Mouse (Mus musculus) heart, embryonic 14.5 days (tissue): ENCODE data around the gene Amdhd1. TPM values are rescaled to one million over a fixed set of nuclear protein-coding genes. Genes with fewer than 3 reads are reported as not detected.

Experiments used
- ATAC-seq: fragments of 200-750 bp; cut with Nextera tagmentation; 2 replicates; pipeline ENCODE4 v1.8.0; 2017; ENCODE audit warnings: low read depth, moderate TSS enrichment; ENCODE audit not compliant: insufficient number of reproducible peaks, insufficient read depth, low FRiP score
- H3K27ac ChIP-seq, 2 experiments: fragments of 200-500 bp in 1 of 2; fragments of 300-500 bp in 1 of 2; sonication (generic) in 1 of 2; replicated peaks in 1 of 2; 2 replicates each; pipeline ENCODE4 v1.5.1; 2012 to 2014; ENCODE audit warnings: low read depth in 2 of 2, low read length in 2 of 2, control low read depth in 1 of 2, mild to moderate bottlenecking in 1 of 2, mixed read lengths in 1 of 2; ENCODE audit not compliant: control insufficient read depth in 1 of 2, insufficient read depth in 1 of 2
- H3K27me3 ChIP-seq: fragments of 300-500 bp; sonication (generic); 2 replicates; pipeline ENCODE4 v1.6.1; 2014; ENCODE audit warnings: mild to moderate bottlenecking, low read length, control low read depth; ENCODE audit not compliant: control insufficient read depth, insufficient read depth
- H3K36me3 ChIP-seq: fragments of 300-500 bp; sonication (generic); 2 replicates; pipeline ENCODE4 v1.6.1; 2014; ENCODE audit warnings: mild to moderate bottlenecking, control low read depth, low read length, mixed read lengths; ENCODE audit not compliant: control insufficient read depth, insufficient read depth
- H3K4me1 ChIP-seq, 2 experiments: fragments of 200-500 bp in 1 of 2; fragments of 300-500 bp in 1 of 2; sonication (generic) in 1 of 2; 2 replicates each; pipeline ENCODE4 v1.6.1; 2012 to 2014; ENCODE audit warnings: low read length in 2 of 2, control low read depth in 1 of 2, mixed read lengths in 1 of 2; ENCODE audit not compliant: control insufficient read depth in 2 of 2, insufficient read depth in 2 of 2
- H3K4me2 ChIP-seq: fragments of 300-500 bp; sonication (generic); 2 replicates; pipeline ENCODE4 v1.6.1; 2014; ENCODE audit warnings: mild to moderate bottlenecking, low read length
- H3K4me3 ChIP-seq, 2 experiments: fragments of 200-500 bp in 1 of 2; fragments of 300-500 bp in 1 of 2; sonication (generic) in 1 of 2; 2 replicates each; pipeline ENCODE4 v1.5.1; 2012 to 2014; ENCODE audit warnings: low read length in 2 of 2, mild to moderate bottlenecking in 2 of 2, control low read depth in 1 of 2, low read depth in 1 of 2, moderate library complexity in 1 of 2; ENCODE audit not compliant: control insufficient read depth in 1 of 2, insufficient read depth in 1 of 2
- H3K9ac ChIP-seq: fragments of 300-500 bp; sonication (generic); 2 replicates; pipeline ENCODE4 v1.6.1; 2014; ENCODE audit warnings: mild to moderate bottlenecking, low read length
- H3K9me3 ChIP-seq: fragments of 300-500 bp; sonication (generic); 2 replicates; pipeline ENCODE4 v1.6.1; 2016; ENCODE audit warnings: low read length, control low read depth; ENCODE audit not compliant: control insufficient read depth
- whole genome bisulfite sequencing: fragments of 180-500 bp; shearing (Covaris S2); extraction: QIAGEN DNeasy Blood & Tissue Kit; methylation state at CpG from one replicate; pipeline ENCODE4 v1.1.7; 2014; 5-methylcytosine and 5-hydroxymethylcytosine counted together
- polyA plus RNA-seq: library from polyadenylated mRNA; unstranded; fragments of >200 nt; fragmentation: Nextera tagmentation; extraction: Ambion mirVana; gene quantifications from 2 replicates; pipeline ENCODE4 v1.2.1, GENCODE M21; 2014

Amdhd1 gene
- polyA plus RNA-seq, 1 experiment from 2014 or later, result 0.14 TPM

DNA sequence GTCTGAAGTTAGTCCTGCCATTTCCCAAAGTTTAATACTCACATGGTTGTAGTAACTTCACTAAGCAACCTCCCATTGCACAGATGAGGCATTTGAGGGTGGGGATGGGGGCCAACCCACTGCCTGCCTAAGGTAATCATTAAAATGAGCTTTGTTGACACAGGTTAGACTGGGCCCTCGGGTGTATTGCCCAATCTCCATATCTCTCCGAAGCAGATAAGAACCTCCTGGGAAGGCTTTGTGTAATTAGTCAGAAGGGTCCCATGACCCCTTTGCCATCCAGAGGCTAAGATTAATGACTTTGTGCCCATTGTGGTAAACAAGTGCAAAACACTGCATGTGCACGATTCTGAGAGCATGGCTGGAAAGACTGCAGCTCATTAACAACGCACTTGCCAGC, 22.1 kb downstream of the Amdhd1 start:
- H3K4me1 ChIP-seq, result no peaks in the 10 kb centered on the region
- no peaks in the 10 kb centered on the region for H3K36me3 ChIP-seq
- H3K4me3 ChIP-seq, result no peak overlapping the region
- no peak overlapping the region for H3K27ac ChIP-seq
- no peak for ATAC-seq
- H3K9ac ChIP-seq, result no peak overlapping the region
- 59% methylated on average over 4 of the region's 4 CpGs for WGBS
- no peaks in the 10 kb centered on the region for H3K9me3 ChIP-seq
- no peak overlapping the region for H3K4me2 ChIP-seq
- no peaks in the 10 kb centered on the region for H3K27me3 ChIP-seq

DNA sequence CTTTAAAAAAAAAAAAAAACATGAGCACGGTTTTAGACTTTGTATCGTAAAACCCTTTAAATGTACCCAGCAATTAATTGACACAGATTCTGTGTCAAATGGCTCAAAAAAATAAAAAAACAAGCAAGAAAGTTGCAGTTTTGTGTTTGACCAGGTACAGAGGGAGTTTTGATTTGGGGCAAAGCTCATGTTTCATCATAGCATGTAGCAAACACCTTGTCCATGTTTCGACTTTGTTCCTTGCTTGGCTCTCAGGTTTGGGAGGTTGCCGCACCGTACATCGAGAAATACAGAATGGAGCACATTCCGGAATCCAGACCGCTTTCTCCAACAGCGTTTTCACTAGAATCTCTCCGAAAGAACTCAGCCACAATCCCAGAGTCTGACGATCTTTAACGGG, 23.9 kb downstream of the Amdhd1 start:
- ATAC-seq, result no peak
- H3K27ac ChIP-seq, result no peak overlapping the region
- 85% methylated on average over 12 of the region's 12 CpGs for WGBS

DNA sequence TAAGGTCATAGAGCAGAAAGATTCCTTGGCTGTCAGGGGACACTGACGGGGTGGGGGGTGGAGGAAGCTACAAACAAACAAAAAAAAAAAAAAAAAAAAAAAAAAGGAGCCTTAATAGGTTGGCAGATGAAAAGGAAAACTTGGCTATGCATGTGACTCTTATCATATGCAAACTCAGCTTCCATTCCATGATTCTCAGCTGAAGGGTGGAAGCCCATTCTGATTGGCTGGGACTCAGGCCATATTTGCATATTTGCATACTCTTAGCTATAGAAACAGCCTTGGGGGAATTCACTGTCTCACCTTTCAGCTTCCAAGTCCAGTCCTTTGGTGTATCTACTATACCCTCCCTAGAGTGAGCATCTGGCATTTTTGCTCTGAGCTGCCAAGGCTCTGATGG, 24.4 kb downstream of the Amdhd1 start:
- no peak for ATAC-seq
- WGBS, result 26% methylated on average over 1 of the region's 1 CpGs

More for the DNA sequence above, 23.9 kb downstream of the Amdhd1 start:
- H3K36me3 ChIP-seq, result no peaks in the 10 kb centered on the region
- no peak overlapping the region for H3K9ac ChIP-seq
- no peaks in the 10 kb centered on the region for H3K4me1 ChIP-seq
- H3K4me2 ChIP-seq, result no peak overlapping the region
- no peak overlapping the region for H3K4me3 ChIP-seq
- H3K27me3 ChIP-seq, result no peaks in the 10 kb centered on the region
- no peaks in the 10 kb centered on the region for H3K9me3 ChIP-seq

DNA sequence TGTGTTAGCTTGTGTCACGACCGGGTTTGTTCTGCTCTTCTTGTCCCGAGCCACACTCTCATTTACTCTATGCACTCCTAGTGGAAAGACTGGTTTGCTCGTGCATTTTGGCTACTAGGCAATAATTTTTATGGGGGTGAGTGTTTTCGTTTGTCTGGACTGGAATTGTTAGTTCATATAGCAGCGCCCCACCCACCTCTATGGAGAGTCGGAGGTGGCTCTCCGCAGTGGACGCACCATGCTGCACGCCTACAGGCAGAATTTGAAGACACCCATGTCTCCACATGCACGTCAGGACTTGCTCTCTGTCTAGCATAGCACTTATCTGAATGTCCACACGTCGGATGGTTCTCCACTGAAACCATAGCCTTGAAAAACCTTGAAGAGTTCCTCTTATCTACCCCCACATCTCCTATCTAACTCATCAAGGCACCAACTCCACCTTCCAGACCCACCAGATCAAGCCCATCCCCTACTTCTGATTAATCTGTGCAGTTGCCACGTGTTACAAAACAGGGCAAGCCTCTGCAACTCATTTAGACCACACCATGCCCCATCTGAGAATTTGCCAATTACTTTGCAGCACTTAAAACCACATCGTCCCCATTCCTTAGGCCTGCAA, 30.2 kb downstream of the Amdhd1 start:
- Histone ChIP-seq H3K36me3 (no peaks in the 10 kb centered on the region), H3K9me3 (no peaks in the 10 kb centered on the region), H3K4me1 (no peaks in the 10 kb centered on the region), H3K27ac (no peak overlapping the region), H3K27me3 (no peaks in the 10 kb centered on the region), H3K4me2 (no peak overlapping the region), H3K9ac (no peak overlapping the region), H3K4me3 (no peak overlapping the region)
- ATAC-seq, result no peak
- WGBS, result 82% methylated on average over 15 of the region's 15 CpGs

More for the DNA sequence above, 24.4 kb downstream of the Amdhd1 start:
- Histone ChIP-seq H3K9ac (no peak overlapping the region), H3K4me2 (no peak overlapping the region), H3K4me1 (no peaks in the 10 kb centered on the region), H3K36me3 (no peaks in the 10 kb centered on the region), H3K27ac (no peak overlapping the region), H3K9me3 (no peaks in the 10 kb centered on the region), H3K4me3 (no peak overlapping the region), H3K27me3 (no peaks in the 10 kb centered on the region)

DNA sequence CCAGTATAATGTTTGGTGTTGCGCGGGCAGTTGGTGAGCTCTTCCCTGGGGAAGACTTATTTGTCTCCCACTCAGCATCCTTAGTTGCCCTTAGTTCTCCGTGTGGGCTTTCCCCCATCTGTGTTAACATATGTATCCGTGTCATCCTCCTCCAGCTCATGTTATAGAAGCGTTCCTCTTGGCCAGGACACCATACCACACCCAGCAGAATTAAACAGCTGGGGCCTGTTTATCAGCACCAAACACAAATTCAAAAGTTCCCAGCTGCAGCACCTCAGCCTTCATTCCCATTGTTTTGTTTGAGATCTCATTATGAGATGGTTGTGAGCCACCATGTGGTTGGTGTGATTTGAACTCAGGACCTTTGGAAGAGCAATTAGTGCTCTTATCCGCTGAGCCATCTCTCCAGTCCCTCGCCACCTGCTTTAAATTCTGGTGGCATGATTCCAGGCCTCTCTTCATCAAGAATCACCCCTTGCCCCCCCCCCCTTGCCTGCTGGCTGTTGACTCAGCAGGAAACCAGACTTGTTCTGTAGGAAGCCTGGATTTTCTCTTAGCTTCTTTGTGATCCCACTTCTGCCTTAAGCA, 31.4 kb downstream of the Amdhd1 start:
- Histone ChIP-seq H3K27me3 (no peaks in the 10 kb centered on the region), H3K9ac (no peak overlapping the region), H3K4me1 (no peaks in the 10 kb centered on the region), H3K27ac (no peak overlapping the region), H3K4me3 (no peak overlapping the region), H3K4me2 (no peak overlapping the region), H3K36me3 (no peaks in the 10 kb centered on the region), H3K9me3 (no peaks in the 10 kb centered on the region)
- 73% methylated on average over 7 of the region's 7 CpGs for WGBS
- no peak for ATAC-seq

DNA sequence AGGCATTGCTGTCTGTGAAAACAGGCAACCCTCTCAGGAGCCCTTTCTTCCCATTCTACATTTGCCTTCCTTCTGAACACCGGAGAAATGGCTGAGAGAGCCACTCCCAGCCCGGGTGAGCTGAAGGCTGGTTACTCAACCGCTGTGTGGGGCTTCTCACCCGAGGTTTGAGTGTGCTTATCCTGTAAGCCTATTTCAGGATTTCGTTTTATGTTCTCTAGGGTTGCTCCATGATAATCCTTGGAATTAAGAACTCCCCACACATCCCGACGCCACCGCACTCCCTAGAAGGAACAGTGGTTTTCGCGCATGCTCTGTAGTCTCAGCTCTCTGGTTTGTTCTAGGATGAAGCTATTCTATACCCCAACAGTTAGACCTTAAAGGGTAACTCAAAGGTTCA, 38.5 kb downstream of the Amdhd1 start:
- no peak overlapping the region for H3K27ac ChIP-seq
- no peak overlapping the region for H3K9ac ChIP-seq
- WGBS, result 77% methylated on average over 10 of the region's 10 CpGs
- no peaks in the 10 kb centered on the region for H3K27me3 ChIP-seq
- no peaks in the 10 kb centered on the region for H3K36me3 ChIP-seq
- ATAC-seq, result no peak
- H3K4me1 ChIP-seq, result peaks cover 0 to 4% of the 10 kb centered on the region in 2 experiments; a peak in 2 of 4 replicates
- H3K9me3 ChIP-seq, result no peaks in the 10 kb centered on the region
- no peak overlapping the region for H3K4me2 ChIP-seq
- no peak overlapping the region for H3K4me3 ChIP-seq

DNA sequence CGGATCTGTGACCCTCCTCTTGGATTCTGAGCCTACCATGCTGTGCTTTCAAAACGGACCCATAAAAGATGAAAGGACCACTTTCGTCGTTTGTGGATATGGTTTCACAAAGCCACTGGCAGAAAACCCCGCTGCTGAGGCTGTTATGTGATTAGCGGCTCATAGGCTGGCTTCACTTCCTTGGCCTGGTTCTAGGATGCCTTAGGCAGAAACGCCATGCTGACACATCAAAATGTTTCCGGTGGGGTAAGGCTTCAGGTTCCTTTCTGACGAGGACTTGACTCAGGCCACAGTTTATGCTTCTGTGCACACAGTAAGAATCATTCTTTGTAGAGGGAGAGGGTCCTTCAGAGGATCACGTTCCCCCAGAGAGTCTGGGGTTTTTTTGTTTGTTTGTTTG, 39.0 kb downstream of the Amdhd1 start:
- Histone ChIP-seq H3K27ac (no peak overlapping the region), H3K27me3 (no peaks in the 10 kb centered on the region), H3K36me3 (no peaks in the 10 kb centered on the region), H3K9me3 (no peaks in the 10 kb centered on the region), H3K4me2 (no peak overlapping the region), H3K9ac (no peak overlapping the region), H3K4me3 (no peak overlapping the region), H3K4me1 (peaks cover 0 to 4% of the 10 kb centered on the region in 2 experiments; a peak in 2 of 4 replicates)
- no peak for ATAC-seq
- 71% methylated on average over 10 of the region's 10 CpGs for WGBS

DNA sequence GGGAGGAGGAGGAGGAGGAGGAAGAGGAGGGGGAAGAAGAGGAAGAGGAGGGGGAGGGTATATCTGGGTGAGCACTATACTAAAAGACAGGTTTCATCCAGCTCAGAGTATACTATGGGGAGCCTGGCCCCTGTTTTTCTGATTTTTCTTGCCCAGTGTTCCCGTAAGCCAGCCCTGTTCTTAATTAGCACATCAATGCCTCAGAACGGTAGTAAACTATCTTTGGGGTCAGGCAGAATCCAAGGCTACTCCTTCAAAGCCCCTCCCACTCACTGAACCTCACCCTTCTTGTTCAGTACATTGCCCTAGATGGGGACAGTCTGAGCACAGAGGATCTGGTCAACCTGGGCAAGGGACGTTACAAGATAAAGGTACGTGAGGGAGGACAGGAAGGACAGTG, 49.4 kb downstream of the Amdhd1 start:
- Histone ChIP-seq H3K9me3 (no peaks in the 10 kb centered on the region), H3K36me3 (peaks cover 5% of the 10 kb centered on the region), H3K27me3 (no peaks in the 10 kb centered on the region), H3K4me1 (no peaks in the 10 kb centered on the region), H3K9ac (no peak overlapping the region), H3K4me3 (no peak overlapping the region), H3K4me2 (no peak overlapping the region), H3K27ac (no peak overlapping the region)
- ATAC-seq, result no peak
- 48% methylated on average over 4 of the region's 4 CpGs for WGBS
